Mouse (Mus musculus): ENCODE data around the gene Krtcap2.

Krtcap2 gene

GRCm38 (mm10) chr3:89225918-89226317, 19.8 kb upstream of the Krtcap2 start:
- no peak for DNase-seq (ENCODE audit: low read depth)

GRCm38 (mm10) chr3:89226361-89226760, 19.4 kb upstream of the Krtcap2 start:
- DNase-seq (ENCODE audit: low read depth): no peak

GRCm38 (mm10) chr3:89226900-89227299, 18.9 kb upstream of the Krtcap2 start, which contains the start of gene Mtx1:
Gene Mtx1, minus strand, starts transcription at chr3:89227088.
- no peak for DNase-seq (ENCODE audit: low read depth)

GRCm38 (mm10) chr3:89227307-89228179, 18.2 kb upstream of the Krtcap2 start:
- DNase-seq (ENCODE audit: low read depth): peak; percentile 95

- peak; percentile 94 for DNase-seq (ENCODE audit: low read depth)
Observed at GRCm38 (mm10) chr3:89228180-89228549, 17.6 kb upstream of the Krtcap2 start.

- DNase-seq (ENCODE audit: low read depth): no peak
Observed at GRCm38 (mm10) chr3:89228836-89229235, 16.9 kb upstream of the Krtcap2 start, which contains the start of gene Muc1. Gene Muc1, plus strand, starts transcription at chr3:89229057.

- DNase-seq (ENCODE audit: low read depth): no peak
Observed at GRCm38 (mm10) chr3:89229276-89229675, 16.5 kb upstream of the Krtcap2 start.

- DNase-seq (ENCODE audit: low read depth): no peak
Observed at GRCm38 (mm10) chr3:89230561-89230960, 15.2 kb upstream of the Krtcap2 start.

- no peak for DNase-seq (ENCODE audit: low read depth)
Observed at GRCm38 (mm10) chr3:89231345-89231744, 14.4 kb upstream of the Krtcap2 start.

GRCm38 (mm10) chr3:89231772-89232275, 13.9 kb upstream of the Krtcap2 start:
- DNase-seq (ENCODE audit: low read depth): no peak

GRCm38 (mm10) chr3:89232614-89233013, 13.2 kb upstream of the Krtcap2 start:
- DNase-seq (ENCODE audit: low read depth): no peak

- DNase-seq (ENCODE audit: low read depth): no peak
Observed at GRCm38 (mm10) chr3:89233562-89234110, 12.1 kb upstream of the Krtcap2 start.

- no peak for DNase-seq (ENCODE audit: low read depth)
Observed at GRCm38 (mm10) chr3:89236516-89236915, 9.2 kb upstream of the Krtcap2 start.

- no peak for DNase-seq (ENCODE audit: low read depth)
Observed at GRCm38 (mm10) chr3:89237682-89238081, 8.1 kb upstream of the Krtcap2 start.

GRCm38 (mm10) chr3:89238494-89238893, 7.3 kb upstream of the Krtcap2 start:
- DNase-seq (ENCODE audit: low read depth): no peak

- peak; percentile 78 for DNase-seq (ENCODE audit: low read depth)
Observed at GRCm38 (mm10) chr3:89242331-89242895, 3.4 kb upstream of the Krtcap2 start.

- peak; percentile 39 for DNase-seq (ENCODE audit: low read depth)
Observed at GRCm38 (mm10) chr3:89243609-89244008, 2.2 kb upstream of the Krtcap2 start.

- DNase-seq (ENCODE audit: low read depth): peak; percentile 79
Observed at GRCm38 (mm10) chr3:89244158-89244981, 1.4 kb upstream of the Krtcap2 start.

GRCm38 (mm10) chr3:89244982-89245687, 631 bp upstream of the Krtcap2 start:
- peak; percentile 77 for DNase-seq (ENCODE audit: low read depth)

- peak; percentile 95 for DNase-seq (ENCODE audit: low read depth)
Observed at GRCm38 (mm10) chr3:89246261-89247100, 715 bp downstream of the Krtcap2 start, which contains the start of gene Trim46. Gene Trim46, minus strand, starts transcription at chr3:89246309.

Measured in NIH3T3 (cell line).